Comparison of ENCODE assay signal across 9 mouse cellular contexts in the genomic region with DNA sequence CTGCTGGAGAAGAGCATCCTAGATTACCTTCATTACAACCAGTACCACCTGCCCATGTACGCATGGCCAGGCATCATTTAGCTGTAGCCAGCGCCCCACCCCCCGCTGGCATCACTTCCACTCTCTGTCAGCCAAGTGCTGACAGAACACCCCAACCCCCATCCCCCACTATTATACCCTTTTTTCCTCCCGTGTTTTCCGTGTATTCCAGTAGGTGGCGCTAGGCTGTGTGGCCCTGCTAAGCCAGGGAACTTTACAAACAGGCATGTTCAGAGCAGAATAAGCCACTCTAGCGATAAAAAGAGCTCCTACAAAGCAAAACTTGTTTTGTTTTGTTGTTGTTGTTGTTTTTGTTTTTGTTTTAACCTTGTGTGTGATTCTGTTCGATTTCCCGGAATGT. TPM values are rescaled to one million over a fixed set of nuclear protein-coding genes. Genes with fewer than 3 reads are reported as not detected.
DNase-seq lines count a peak whose midpoint lies in the region; ATAC-seq lines count a peak whose summit lies in the region.
"Had no signal": no experiment of that assay in that cellular context is flagged by ENCODE, and none has a peak within 500 bp of the region (broad histone marks: within the 10 kb centered on the region; RNA-seq: fewer than 3 reads in every experiment).

No protein-coding gene starts in this region.

- H3K27me3 ChIP-seq in kidney, embryonic 15.5 days, result peaks cover 72% of the 10 kb centered on the region
- H3K27me3 ChIP-seq in intestine, embryonic 15.5 days (replicated peaks), result peaks cover 47% of the 10 kb centered on the region

- peaks cover 22% of the 10 kb centered on the region for H3K4me1 ChIP-seq in kidney, embryonic 15.5 days
- peaks cover 11% of the 10 kb centered on the region; the same call in 1 of the 2 replicates for H3K4me1 ChIP-seq in intestine, embryonic 15.5 days (replicated peaks)

- no peak overlapping the region for H3K4me3 ChIP-seq in kidney, embryonic 15.5 days (replicated peaks)
- H3K4me3 ChIP-seq in intestine, embryonic 15.5 days (replicated peaks), result no peak overlapping the region
- H3K4me3 ChIP-seq: embryonic facial prominence, embryonic 13.5 days had no signal

- 2% methylated on average over 9 of the region's 9 CpGs for WGBS in kidney, embryonic 15.5 days
- WGBS in intestine, embryonic 15.5 days, result 3% methylated on average over 9 of the region's 9 CpGs

- no peak overlapping the region for H3K9ac ChIP-seq in kidney, embryonic 15.5 days
- H3K9ac ChIP-seq in intestine, embryonic 15.5 days, result no peak overlapping the region
- H3K9ac ChIP-seq: embryonic facial prominence, embryonic 13.5 days had no signal

- no peak overlapping the region for H3K4me2 ChIP-seq in kidney, embryonic 15.5 days
- H3K4me2 ChIP-seq in intestine, embryonic 15.5 days (replicated peaks), result no peak overlapping the region
- H3K4me2 ChIP-seq: embryonic facial prominence, embryonic 13.5 days had no signal

- no peak overlapping the region for H3K27ac ChIP-seq in kidney, embryonic 15.5 days
- no peak overlapping the region for H3K27ac ChIP-seq in intestine, embryonic 15.5 days
- H3K27ac ChIP-seq: embryonic facial prominence, embryonic 13.5 days had no signal

- peak; percentile 38 for DNase-seq in kidney, adult 9 months
- DNase-seq in Muller cell, postnatal 12 days (ENCODE audit: inconsistent ontology term), result peak; percentile 68
- peak; percentile 48 for DNase-seq in lung, postnatal 10 days
- peak; percentile 57 for DNase-seq in right cerebral cortex, postnatal 4 days

- no peaks in the 10 kb centered on the region for H3K9me3 ChIP-seq in kidney, embryonic 15.5 days (replicated peaks)
- no peaks in the 10 kb centered on the region for H3K9me3 ChIP-seq in intestine, embryonic 15.5 days
- H3K9me3 ChIP-seq: embryonic facial prominence, embryonic 13.5 days had no signal

- no peaks in the 10 kb centered on the region for H3K36me3 ChIP-seq in kidney, embryonic 15.5 days
- no peaks in the 10 kb centered on the region for H3K36me3 ChIP-seq in intestine, embryonic 15.5 days
- H3K36me3 ChIP-seq: embryonic facial prominence, embryonic 13.5 days had no signal

- no peak for ATAC-seq in kidney, embryonic 15.5 days (replicated peaks; ENCODE audit: low FRiP score)
- ATAC-seq in common myeloid progenitor, adult 5-6 weeks (replicated peaks; ENCODE audit: low read depth, poor library complexity, severe bottlenecking), result peak; percentile 74
- peak; percentile 24; the same call in 1 of the 2 replicates for ATAC-seq in intestine, embryonic 15.5 days
- ATAC-seq in erythroblast, adult 5-6 weeks (replicated peaks; ENCODE audit: low FRiP score, poor library complexity, severe bottlenecking), result no peak

RNA-seq across cellular contexts. Expression of a gene that starts 7.0 kb away (rescaled TPM):
- polyA plus RNA-seq in kidney, embryonic 15.5 days (2015; fragmentation: Nextera tagmentation; extraction: Ambion mirVana), result 0.05 and 0.16 TPM in 2 replicates
- not detected in 2 replicates for total RNA-seq in common myeloid progenitor, adult 5-6 weeks (2017)
- polyA plus RNA-seq in intestine, embryonic 15.5 days (2015; fragmentation: Nextera tagmentation; extraction: Ambion mirVana), result 1.1 TPM in 2 replicates
- not detected in 2 replicates for total RNA-seq in erythroblast, adult 5-6 weeks (2015; ENCODE audit: low replicate concordance)
- total RNA-seq in erythroblast, adult 5-6 weeks (2017; ENCODE audit: low replicate concordance), result not detected in 2 replicates

Comparison
In these comparisons a context has a peak if more than half of its experiments do, and no peak if none do; other contexts are left out.
1. ATAC-seq: peak in common myeloid progenitor, adult 5-6 weeks (single experiment) and intestine, embryonic 15.5 days (single experiment); none in kidney, embryonic 15.5 days (single experiment) and erythroblast, adult 5-6 weeks (single experiment).
2. Peak in every context shown above with its lines, with median percentiles within 50 percentile points of each other: DNase-seq.